Mouse (Mus musculus): Measurements from ENCODE around the gene Eif4e2. TPM values are rescaled to one million over a fixed set of nuclear protein-coding genes. Genes with fewer than 3 reads are reported as not detected.

Gene Eif4e2
- total RNA-seq (2023) = 132 TPM

DNA sequence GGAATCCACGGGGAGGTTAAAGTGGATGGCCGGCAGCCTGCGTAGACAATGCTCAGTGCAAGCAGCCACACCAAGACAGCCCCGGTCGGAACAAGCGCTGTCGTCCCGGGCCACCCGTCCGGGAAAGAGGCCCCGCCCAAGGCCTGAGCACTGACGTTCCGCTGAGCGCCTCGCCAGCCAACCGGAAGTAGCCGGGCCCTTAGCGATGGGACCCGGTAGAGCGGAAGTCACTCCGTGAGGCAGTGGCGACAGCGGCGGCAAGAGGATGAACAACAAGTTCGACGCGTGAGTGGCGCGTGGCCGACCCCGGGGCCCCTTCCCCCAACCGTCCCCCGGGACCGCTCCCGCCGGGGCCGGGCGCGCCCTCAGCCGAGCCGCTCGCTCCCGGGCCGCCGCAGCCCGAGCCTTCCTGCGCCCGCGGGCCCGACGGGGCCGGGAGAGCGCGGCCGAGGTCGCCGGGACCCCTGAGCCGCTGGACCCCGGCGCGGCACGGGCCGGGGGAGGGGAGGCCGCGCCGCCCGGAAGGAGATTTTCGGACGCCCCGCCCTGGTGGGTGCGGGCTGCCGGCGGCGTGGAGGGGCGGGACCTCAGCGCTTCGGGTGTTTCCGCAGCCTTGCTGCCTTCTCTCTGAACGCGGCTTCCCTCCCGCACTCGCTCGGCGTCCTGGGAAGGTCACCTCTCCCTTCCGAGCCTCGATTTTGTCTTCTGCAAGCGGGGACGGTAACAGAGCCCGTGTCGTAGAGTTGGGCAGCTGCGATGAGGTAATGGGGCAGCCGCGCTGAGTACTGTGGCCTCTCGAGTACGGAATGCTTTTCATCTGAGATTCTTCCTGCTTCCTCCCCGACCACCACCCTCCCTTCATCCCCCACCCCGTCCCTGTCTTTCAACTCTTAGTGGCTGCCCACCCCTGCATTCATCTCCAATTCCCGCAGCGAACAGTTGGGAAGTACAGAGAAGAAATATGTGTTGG is at the start of gene Eif4e2:
Gene Eif4e2, plus strand, starts transcription at position 180 of the 970 bp plus-strand sequence.

DNA sequence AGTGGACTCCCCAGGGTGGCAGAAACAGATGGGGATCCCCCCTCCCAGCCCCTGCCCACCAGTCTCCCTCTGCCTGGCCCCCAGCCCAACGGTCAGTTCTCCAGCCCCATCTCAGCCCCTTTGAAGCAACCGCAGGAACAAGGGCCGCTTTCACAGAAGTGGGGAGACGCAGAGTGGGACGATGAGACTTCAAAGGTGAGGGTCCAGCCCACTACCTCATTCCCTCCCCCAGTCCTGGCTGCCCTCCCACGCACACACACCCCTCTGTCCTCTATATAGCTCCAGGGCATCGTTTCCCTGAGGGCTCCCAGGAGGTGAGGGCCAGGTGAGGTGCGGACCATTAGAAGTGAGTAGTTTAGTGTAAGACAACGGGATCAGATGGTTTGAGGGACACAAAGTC is 30.7 kb upstream of the Eif4e2 start, which contains the start of gene Prss56:
Gene Prss56, plus strand, starts transcription at position 301 of the 400 bp plus-strand sequence.

DNA sequence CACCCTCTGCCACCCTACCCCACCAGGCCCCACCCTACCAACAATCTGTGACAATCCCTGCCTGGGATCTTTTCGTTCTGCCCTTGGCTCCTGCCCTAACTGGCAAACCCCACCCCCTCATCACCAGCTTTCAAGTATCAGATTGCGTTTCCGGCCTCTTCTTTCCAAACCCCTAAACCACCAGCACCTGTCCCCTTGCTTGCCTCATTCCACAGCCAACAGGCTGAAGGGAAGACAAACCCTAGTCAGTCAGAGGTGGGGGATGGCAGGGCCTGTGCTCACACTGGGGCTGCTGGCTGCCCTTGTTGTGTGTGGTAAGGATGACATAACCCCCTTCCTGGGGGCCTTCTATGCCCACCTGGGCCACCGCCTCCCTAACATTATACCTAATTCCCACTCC is 23.3 kb upstream of the Eif4e2 start, which contains the start of gene Chrnd:
Gene Chrnd, plus strand, starts transcription at position 179 of the 400 bp plus-strand sequence.

DNA sequence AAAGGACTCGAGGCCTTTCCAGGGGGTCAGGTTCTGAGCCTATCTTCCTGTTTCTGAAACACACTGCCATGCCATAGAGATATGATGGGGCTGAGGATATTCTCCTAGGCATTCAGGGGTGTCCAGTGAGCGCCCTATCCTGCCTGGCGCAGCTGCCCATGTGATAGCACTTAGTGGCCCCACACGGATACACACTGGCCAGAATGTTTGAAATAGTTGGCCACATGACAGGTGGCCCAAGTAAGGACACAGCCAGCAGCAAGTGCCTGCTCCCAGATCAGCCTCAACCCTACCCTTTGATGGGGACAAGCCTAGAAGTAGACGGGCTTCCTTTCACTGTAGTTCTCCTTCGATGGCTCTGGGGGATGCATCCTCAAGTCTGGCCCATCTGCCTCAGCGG is 9.2 kb upstream of the Eif4e2 start, which contains the start of gene Chrng:
Gene Chrng, plus strand, starts transcription at position 193 of the 400 bp plus-strand sequence.

DNA sequence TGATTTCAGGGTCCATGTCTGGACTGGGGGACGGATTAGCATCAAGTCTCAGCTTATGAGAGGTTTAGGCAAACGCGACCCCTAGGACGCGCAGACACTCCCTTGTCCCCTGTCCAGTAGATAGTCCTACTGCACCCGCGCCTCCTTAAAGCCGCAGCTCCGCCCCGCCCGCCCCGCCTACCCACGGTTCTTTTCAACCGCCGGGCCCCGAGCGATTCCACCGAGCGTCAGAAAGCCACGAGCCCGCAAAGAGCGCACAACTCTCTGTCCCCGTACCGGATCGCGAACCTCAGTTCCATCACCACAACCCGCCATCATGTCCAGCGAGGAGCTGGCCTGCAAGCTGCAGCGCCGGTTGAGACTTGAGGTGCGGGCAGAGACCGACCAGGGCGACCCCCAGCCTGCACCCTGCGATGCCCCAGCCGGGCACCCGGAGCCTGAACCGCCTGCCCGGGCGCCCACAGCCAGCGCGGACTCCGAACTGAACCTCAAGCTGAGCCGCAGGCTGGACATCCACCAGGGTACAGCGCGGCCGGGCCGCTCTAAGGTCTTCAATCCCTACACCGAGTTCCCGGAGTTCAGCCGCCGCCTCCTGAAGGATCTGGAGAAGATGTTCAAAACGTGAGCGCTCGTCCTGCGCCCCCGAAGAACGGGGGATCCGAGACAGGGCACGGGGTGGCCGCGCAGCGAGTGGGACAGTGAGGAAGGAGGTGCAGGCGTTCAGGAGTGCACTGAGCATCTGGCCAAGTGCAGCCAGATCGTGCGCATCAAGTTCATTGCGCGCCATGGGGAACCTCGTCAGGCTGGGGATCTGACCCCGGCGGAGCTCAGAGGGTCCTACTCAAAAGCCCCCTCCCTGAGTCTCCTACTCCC is 50.7 kb downstream of the Eif4e2 start, which contains the start of gene Efhd1:
Gene Efhd1, plus strand, starts transcription at position 230 of the 873 bp plus-strand sequence.

Other genes with a start within 250 kb of the Eif4e2 start
- gene Alppl2, start 124.0 kb upstream of the Eif4e2 start, total RNA-seq (2023) = not detected
- gene Alpi, start 112.3 kb upstream of the Eif4e2 start, total RNA-seq (2023) = not detected
- not detected for gene Akp3, start 88.9 kb upstream of the Eif4e2 start, total RNA-seq (2023)
- gene Ecel1, start 57.4 kb upstream of the Eif4e2 start, total RNA-seq (2023) = not detected
- not detected for gene Prss56, start 30.6 kb upstream of the Eif4e2 start, total RNA-seq (2023)
- gene Chrnd, start 23.3 kb upstream of the Eif4e2 start, total RNA-seq (2023) = not detected
- not detected for gene Chrng, start 9.3 kb upstream of the Eif4e2 start, total RNA-seq (2023)
- 1.3 TPM for gene Efhd1, start 50.4 kb downstream of the Eif4e2 start, total RNA-seq (2023)
- gene Gigyf2, start 113.1 kb downstream of the Eif4e2 start, total RNA-seq (2023) = 127 TPM
- gene Kcnj13, start 180.8 kb downstream of the Eif4e2 start, total RNA-seq (2023) = not detected

Measured in CD4-positive naive resting alpha-beta T cell, adult 57 days (primary cell).